Mouse (Mus musculus) liver, embryonic 15.5 days (tissue): ENCODE measurements at regions not wholly inside any gene's neighbourhood (a gene's known extent, or its start where the extent isn't known, plus 50 kb on each side); places are given as distances from the start of the nearest gene placed in this dataset.

ENCODE experiments used
- ATAC-seq: fragments of 200-750 bp; cut with Nextera tagmentation; 2 replicates; pipeline ENCODE4 v1.8.0; 2017; ENCODE audit warnings: moderate number of reproducible peaks, mild to moderate bottlenecking, moderate library complexity; ENCODE audit not compliant: insufficient read depth
- H3K27ac ChIP-seq: fragments of 300-500 bp; sonication (generic); replicated peaks from 2 replicates; pipeline ENCODE4 v1.5.1; 2015; ENCODE audit warnings: mild to moderate bottlenecking, inconsistent platforms
- H3K27me3 ChIP-seq: fragments of 300-500 bp; sonication (generic); 2 replicates; pipeline ENCODE4 v1.6.1; 2015; ENCODE audit warnings: mild to moderate bottlenecking, inconsistent platforms
- H3K36me3 ChIP-seq: fragments of 300-500 bp; sonication (generic); replicated peaks from 2 replicates; pipeline ENCODE4 v1.6.1; 2015; ENCODE audit warnings: moderate library complexity, mild to moderate bottlenecking, inconsistent platforms
- H3K4me1 ChIP-seq: fragments of 300-500 bp; sonication (generic); replicated peaks from 2 replicates; pipeline ENCODE4 v1.6.1; 2015; ENCODE audit warnings: inconsistent platforms
- H3K4me2 ChIP-seq: fragments of 300-500 bp; sonication (generic); 2 replicates; pipeline ENCODE4 v1.6.1; 2015; ENCODE audit warnings: moderate library complexity, mild to moderate bottlenecking, inconsistent platforms
- H3K4me3 ChIP-seq: fragments of 300-500 bp; sonication (generic); replicated peaks from 2 replicates; pipeline ENCODE4 v1.5.1; 2015; ENCODE audit warnings: mild to moderate bottlenecking, inconsistent platforms
- H3K9ac ChIP-seq: fragments of 300-500 bp; sonication (generic); 2 replicates; pipeline ENCODE4 v1.6.1; 2015; ENCODE audit warnings: moderate library complexity, mild to moderate bottlenecking, inconsistent platforms
- H3K9me3 ChIP-seq: fragments of 300-500 bp; sonication (generic); replicated peaks from 2 replicates; pipeline ENCODE4 v1.6.1; 2016; ENCODE audit warnings: inconsistent platforms
- WGBS: fragments of 180-500 bp; shearing (Covaris S2); methylation state at CpG from one replicate; pipeline ENCODE4 v1.1.7; 2015; ENCODE audit warnings: mixed read lengths; ENCODE audit not compliant: insufficient replicate concordance; 5-methylcytosine and 5-hydroxymethylcytosine counted together

- no peak overlapping the region for H3K9ac ChIP-seq
- H3K9me3 ChIP-seq = no peaks in the 10 kb centered on the region
- no peaks in the 10 kb centered on the region for H3K27me3 ChIP-seq
- H3K4me1 ChIP-seq = no peaks in the 10 kb centered on the region
- WGBS = 27% methylated on average over 4 of the region's 4 CpGs
- H3K27ac ChIP-seq = no peak overlapping the region
- ATAC-seq = no peak
- no peak overlapping the region for H3K4me2 ChIP-seq
- H3K4me3 ChIP-seq = no peak overlapping the region
- H3K36me3 ChIP-seq = no peaks in the 10 kb centered on the region
Measured at GRCm38 (mm10) chr12:27410555-27410954, 68.2 kb upstream of the Sox11 start.

- Histone ChIP-seq H3K27ac (no peak overlapping the region), H3K4me3 (no peak overlapping the region), H3K4me2 (no peak overlapping the region), H3K27me3 (no peaks in the 10 kb centered on the region), H3K4me1 (no peaks in the 10 kb centered on the region), H3K9ac (no peak overlapping the region), H3K36me3 (no peaks in the 10 kb centered on the region), H3K9me3 (no peaks in the 10 kb centered on the region)
- ATAC-seq = no peak
- 49% methylated on average over 4 of the region's 4 CpGs for WGBS
Measured at GRCm38 (mm10) chr12:27408440-27408839, 66.1 kb upstream of the Sox11 start.

DNA sequence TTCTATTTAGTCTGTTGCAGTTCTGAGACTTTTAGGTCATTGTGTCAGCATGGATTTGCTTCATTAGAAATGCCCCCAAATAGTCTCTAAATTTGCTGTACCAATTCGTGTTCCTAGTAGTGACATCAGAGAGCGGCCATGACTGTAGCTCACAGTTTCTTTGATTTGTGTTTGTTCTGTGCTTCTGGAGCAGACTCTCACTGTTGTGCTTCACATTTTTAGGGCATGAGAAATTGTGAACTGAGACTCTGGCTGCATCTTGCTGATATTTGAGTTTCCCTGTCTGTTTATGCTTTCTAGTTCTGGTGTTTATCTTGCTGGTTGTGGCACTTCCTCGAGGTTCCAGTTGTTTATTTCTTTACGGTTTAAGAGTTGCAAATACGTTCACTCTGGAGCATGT is 57.0 kb upstream of the Sox11 start:
- no peak for ATAC-seq
- Histone ChIP-seq H3K4me2 (no peak overlapping the region), H3K27me3 (no peaks in the 10 kb centered on the region), H3K4me3 (no peak overlapping the region), H3K36me3 (no peaks in the 10 kb centered on the region), H3K9ac (no peak overlapping the region), H3K4me1 (no peaks in the 10 kb centered on the region), H3K9me3 (no peaks in the 10 kb centered on the region), H3K27ac (no peak overlapping the region)
- 57% methylated on average over 5 of the region's 5 CpGs for WGBS
